Mouse (Mus musculus) forebrain, embryonic 15.5 days (tissue): ENCODE data around the gene Gm5724. TPM values are rescaled to one million over a fixed set of nuclear protein-coding genes. Genes with fewer than 3 reads are reported as not detected.

Experiments used
- ATAC-seq: fragments of 200-750 bp; cut with Nextera tagmentation; replicated peaks from 2 replicates; pipeline ENCODE4 v1.8.0; 2017; ENCODE audit warnings: mild to moderate bottlenecking, moderate TSS enrichment, moderate library complexity
- H3K27ac ChIP-seq: fragments of 300-500 bp; sonication (generic); replicated peaks from 2 replicates; pipeline ENCODE4 v1.5.1; 2015; ENCODE audit warnings: mild to moderate bottlenecking, inconsistent platforms
- H3K27me3 ChIP-seq: fragments of 300-500 bp; sonication (generic); 2 replicates; pipeline ENCODE4 v1.6.1; 2015; ENCODE audit warnings: inconsistent platforms
- H3K36me3 ChIP-seq: fragments of 300-500 bp; sonication (generic); 2 replicates; pipeline ENCODE4 v1.6.1; 2015; ENCODE audit warnings: mild to moderate bottlenecking, inconsistent platforms
- H3K4me1 ChIP-seq: fragments of 300-500 bp; sonication (generic); 2 replicates; pipeline ENCODE4 v1.6.1; 2015; ENCODE audit warnings: inconsistent platforms
- H3K4me2 ChIP-seq: fragments of 300-500 bp; sonication (generic); replicated peaks from 2 replicates; pipeline ENCODE4 v1.6.1; 2015; ENCODE audit warnings: mild to moderate bottlenecking, inconsistent platforms
- H3K4me3 ChIP-seq: fragments of 300-500 bp; sonication (generic); 2 replicates; pipeline ENCODE4 v1.5.1; 2015; ENCODE audit warnings: mild to moderate bottlenecking, inconsistent platforms
- H3K9ac ChIP-seq: fragments of 300-500 bp; sonication (generic); replicated peaks from 2 replicates; pipeline ENCODE4 v1.6.1; 2015; ENCODE audit warnings: mild to moderate bottlenecking, inconsistent platforms
- H3K9me3 ChIP-seq: fragments of 300-500 bp; sonication (generic); 2 replicates; pipeline ENCODE4 v1.6.1; 2016; ENCODE audit warnings: inconsistent platforms
- WGBS: fragments of 180-500 bp; shearing (Covaris S2); methylation state at CpG from one replicate; pipeline ENCODE4 v1.1.7; 2015; ENCODE audit warnings: mixed read lengths; 5-methylcytosine and 5-hydroxymethylcytosine counted together
- polyA plus RNA-seq: library from polyadenylated mRNA; unstranded; fragments of >200 nt; fragmentation: Nextera tagmentation; extraction: Ambion mirVana; gene quantifications from 2 replicates; pipeline ENCODE4 v1.2.1, GENCODE M21; 2015

Gm5724 gene
- not detected in 2 replicates for polyA plus RNA-seq

DNA sequence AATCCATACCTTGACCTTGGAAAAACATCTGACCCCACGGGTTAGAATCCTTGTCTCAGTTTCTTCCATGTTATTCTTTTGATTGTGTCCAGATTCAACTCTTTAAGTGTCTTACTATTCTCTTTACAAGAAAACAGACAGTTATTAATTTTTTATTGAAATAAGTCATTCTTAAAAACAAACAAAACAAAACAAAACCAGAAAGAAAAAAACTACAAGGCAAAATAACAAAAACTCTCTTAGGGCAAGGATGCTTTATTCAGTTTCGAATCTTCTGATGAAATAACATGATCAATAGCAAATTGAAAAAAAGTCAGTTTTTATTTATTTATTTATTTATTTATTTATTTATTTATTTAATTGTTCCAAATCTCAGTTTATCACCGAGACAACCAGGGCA lies at the start of gene Gm5724:
Gm5724 (minus strand) TSS at position 101 of the 400 bp plus-strand sequence.
- Histone ChIP-seq H3K9me3 (no peaks in the 10 kb centered on the region), H3K36me3 (no peaks in the 10 kb centered on the region), H3K27ac (no peak within 1 kb of the TSS), H3K4me1 (no peaks in the 10 kb centered on the region), H3K4me3 (no peak within 1 kb of the TSS), H3K9ac (no peak within 1 kb of the TSS), H3K27me3 (no peaks in the 10 kb centered on the region), H3K4me2 (no peak within 1 kb of the TSS)
- ATAC-seq: no peak
- WGBS: 94% methylated on average over 3 of the region's 3 CpGs

DNA sequence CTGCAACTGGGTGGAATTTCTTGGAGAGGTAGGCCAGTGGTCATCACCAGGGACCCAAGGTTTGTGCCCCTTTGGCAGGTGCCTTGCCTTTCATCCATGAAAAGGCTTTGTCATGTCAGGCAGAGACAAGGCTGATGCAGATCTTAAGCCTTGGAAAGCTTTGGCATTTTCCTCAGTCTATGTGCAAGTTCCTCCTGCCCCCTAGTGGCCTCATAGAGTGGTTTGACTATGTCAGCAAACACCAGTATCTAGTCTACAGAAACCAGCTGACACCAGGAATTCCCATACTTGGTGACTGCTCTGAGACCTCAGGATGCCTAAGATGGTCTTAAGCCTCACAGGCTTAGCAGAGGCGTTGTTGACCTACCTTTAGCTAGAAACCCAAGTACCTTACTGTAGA lies 24.2 kb upstream of the Gm5724 start:
- H3K9ac ChIP-seq: no peak overlapping the region
- peak; percentile 74; the same call in 1 of the 2 replicates for ATAC-seq
- no peaks in the 10 kb centered on the region for H3K9me3 ChIP-seq
- H3K36me3 ChIP-seq: no peaks in the 10 kb centered on the region
- no peaks in the 10 kb centered on the region for H3K4me1 ChIP-seq
- H3K27me3 ChIP-seq: no peaks in the 10 kb centered on the region
- no peak overlapping the region for H3K4me2 ChIP-seq
- no peak overlapping the region for H3K4me3 ChIP-seq
- H3K27ac ChIP-seq: no peak overlapping the region
- WGBS: 23% methylated on average over 1 of the region's 1 CpGs

DNA sequence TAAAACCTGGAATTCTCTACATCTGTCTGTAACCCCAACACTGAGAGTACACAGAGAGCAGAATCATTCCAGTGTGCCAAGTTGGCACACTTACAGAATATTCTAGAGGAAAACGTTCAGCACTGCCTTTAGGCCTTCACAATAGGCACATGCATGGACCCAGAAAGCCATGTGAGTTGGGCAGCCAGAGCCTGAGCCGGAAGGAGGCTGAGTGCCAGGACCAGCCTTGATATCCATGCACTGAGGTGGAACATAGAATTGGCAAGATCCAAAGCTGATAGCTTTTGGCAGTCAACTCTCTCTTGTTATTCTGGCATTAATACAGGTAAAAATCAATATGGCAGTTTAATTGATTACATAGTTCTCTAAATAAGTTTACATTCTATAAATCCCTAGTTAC lies 866 bp upstream of the Gm5724 start:
- H3K9me3 ChIP-seq: no peaks in the 10 kb centered on the region
- no peak overlapping the region for H3K4me2 ChIP-seq
- WGBS: 63% methylated on average over 2 of the region's 2 CpGs
- H3K27ac ChIP-seq: no peak overlapping the region
- no peaks in the 10 kb centered on the region for H3K36me3 ChIP-seq
- no peaks in the 10 kb centered on the region for H3K27me3 ChIP-seq
- no peak overlapping the region for H3K4me3 ChIP-seq
- H3K4me1 ChIP-seq: no peaks in the 10 kb centered on the region
- ATAC-seq: no peak
- H3K9ac ChIP-seq: no peak overlapping the region

DNA sequence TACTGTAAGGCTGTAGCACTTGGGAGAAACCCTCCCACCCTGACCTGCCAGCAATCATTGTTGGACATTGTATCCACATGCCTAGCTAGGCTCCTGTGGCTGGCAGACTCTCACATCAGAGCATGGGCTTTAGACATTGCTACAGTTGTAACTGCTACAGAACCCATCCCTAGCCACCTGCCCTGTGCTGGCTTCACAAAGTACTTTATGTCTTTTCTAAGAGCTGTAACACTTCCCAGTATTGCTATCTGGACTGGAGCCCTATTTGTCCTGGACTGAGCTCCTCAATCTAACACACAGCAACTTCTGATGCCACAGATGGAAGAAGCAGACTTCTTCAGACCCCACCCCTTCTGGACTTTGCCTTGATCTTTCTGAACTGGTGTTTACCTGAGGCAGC lies 82.4 kb downstream of the Gm5724 start:
- Histone ChIP-seq H3K4me2 (no peak overlapping the region), H3K27me3 (no peaks in the 10 kb centered on the region), H3K4me3 (no peak overlapping the region), H3K9me3 (no peaks in the 10 kb centered on the region), H3K36me3 (no peaks in the 10 kb centered on the region), H3K9ac (no peak overlapping the region), H3K27ac (no peak overlapping the region), H3K4me1 (no peaks in the 10 kb centered on the region)
- ATAC-seq: no peak

DNA sequence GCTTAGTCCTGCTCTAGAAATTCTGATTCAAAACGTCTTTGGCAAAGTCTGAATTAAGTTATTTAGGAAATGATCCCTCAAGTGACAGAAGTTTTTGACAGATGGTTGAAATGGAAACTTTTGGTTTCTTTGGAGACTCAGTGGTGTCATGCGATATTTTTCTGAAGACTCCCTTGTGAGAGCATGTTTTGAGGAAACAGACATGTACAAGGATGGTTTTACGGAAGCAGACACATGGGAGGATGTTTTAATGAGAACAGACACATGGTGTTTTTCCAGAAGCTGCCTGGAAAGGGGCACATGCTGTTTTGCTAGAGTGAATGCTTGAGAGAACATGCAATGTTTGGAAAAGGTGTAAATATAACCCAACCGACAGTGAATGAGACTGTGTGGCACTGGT lies 86.6 kb downstream of the Gm5724 start:
- H3K4me1 ChIP-seq: no peaks in the 10 kb centered on the region
- H3K9ac ChIP-seq: no peak overlapping the region
- H3K27ac ChIP-seq: no peak overlapping the region
- H3K4me3 ChIP-seq: no peak overlapping the region
- no peak for ATAC-seq
- no peak overlapping the region for H3K4me2 ChIP-seq
- no peaks in the 10 kb centered on the region for H3K36me3 ChIP-seq
- 71% methylated on average over 4 of the region's 4 CpGs for WGBS
- no peaks in the 10 kb centered on the region for H3K9me3 ChIP-seq
- no peaks in the 10 kb centered on the region for H3K27me3 ChIP-seq

Other genes starting within 250 kb of the Gm5724 start
- gene Slco1c1, start 249.4 kb downstream of the Gm5724 start, polyA plus RNA-seq: 15.6 and 19.6 TPM in 2 replicates
- not detected in 2 replicates for gene Slco1b2, start 144.3 kb downstream of the Gm5724 start, polyA plus RNA-seq
- gene Slco1a4, start 82.4 kb upstream of the Gm5724 start, polyA plus RNA-seq: 2.0 and 3.4 TPM in 2 replicates
- gene Slco1a1, start 173.2 kb upstream of the Gm5724 start, polyA plus RNA-seq: not detected in 2 replicates
- 0.10 TPM in 1 of 2 replicates, not detected in the other for gene Gm6614, start 237.6 kb upstream of the Gm5724 start, polyA plus RNA-seq